Mouse (Mus musculus) neural tube, embryonic 14.5 days (tissue): ENCODE results near the gene Trappc4. TPM values are rescaled to one million over a fixed set of nuclear protein-coding genes. Genes with fewer than 3 reads are reported as not detected.
"Not testable (repeated sequence)": the region's sequence is repeated elsewhere in the genome, so short reads cannot be mapped to it uniquely, and the experiment has no call there.

ENCODE experiments used
- ATAC-seq: fragments of 200-750 bp; cut with Nextera tagmentation; 2 replicates; pipeline ENCODE4 v1.8.0; 2017; ENCODE audit warnings: low read depth, mild to moderate bottlenecking, moderate TSS enrichment, moderate library complexity
- H3K27ac ChIP-seq: fragments of 300-500 bp; sonication (generic); 2 replicates; pipeline ENCODE4 v1.5.1; 2014; ENCODE audit warnings: low read depth, mild to moderate bottlenecking, control low read depth, low read length, moderate library complexity, mixed read lengths
- H3K27me3 ChIP-seq: fragments of 300-500 bp; sonication (generic); 2 replicates; pipeline ENCODE4 v1.6.1; 2014; ENCODE audit warnings: low read length; ENCODE audit not compliant: control insufficient read depth, insufficient read depth
- H3K36me3 ChIP-seq: fragments of 300-500 bp; sonication (generic); 2 replicates; pipeline ENCODE4 v1.6.1; 2014; ENCODE audit warnings: low read length, mixed read lengths; ENCODE audit not compliant: control insufficient read depth, insufficient read depth
- H3K4me1 ChIP-seq: fragments of 300-500 bp; sonication (generic); 2 replicates; pipeline ENCODE4 v1.6.1; 2014; ENCODE audit warnings: low read length; ENCODE audit not compliant: control insufficient read depth, insufficient read depth
- H3K4me2 ChIP-seq: fragments of 300-500 bp; sonication (generic); 2 replicates; pipeline ENCODE4 v1.6.1; 2014; ENCODE audit warnings: mild to moderate bottlenecking, low read depth, low read length, control low read depth
- H3K4me3 ChIP-seq: fragments of 300-500 bp; sonication (generic); 2 replicates; pipeline ENCODE4 v1.5.1; 2014; ENCODE audit warnings: low read depth, low read length, control low read depth, mixed read lengths
- H3K9ac ChIP-seq: fragments of 300-500 bp; sonication (generic); replicated peaks from 2 replicates; pipeline ENCODE4 v1.6.1; 2014; ENCODE audit warnings: low read depth, mild to moderate bottlenecking, control low read depth, low read length, mixed read lengths
- H3K9me3 ChIP-seq: fragments of 300-500 bp; sonication (generic); 2 replicates; pipeline ENCODE4 v1.6.1; 2016; ENCODE audit warnings: low read length; ENCODE audit not compliant: control insufficient read depth
- WGBS: fragments of 180-500 bp; shearing (Covaris S2); extraction: QIAGEN DNeasy Blood & Tissue Kit; methylation state at CpG from one replicate; pipeline ENCODE4 v1.1.7; 2014; 5-methylcytosine and 5-hydroxymethylcytosine counted together
- polyA plus RNA-seq: library from polyadenylated mRNA; unstranded; fragments of >200 nt; fragmentation: Nextera tagmentation; extraction: Ambion mirVana; gene quantifications from 2 replicates; pipeline ENCODE4 v1.2.1, GENCODE M21; 2014

Trappc4 gene
- polyA plus RNA-seq, 1 experiment from 2014 or later: 305 TPM

GRCm38 (mm10) chr9:44423576-44423975 lies 16.2 kb upstream of the Trappc4 start:
- H3K27me3 ChIP-seq: no peaks in the 10 kb centered on the region
- no peaks in the 10 kb centered on the region for H3K36me3 ChIP-seq
- ATAC-seq: no peak
- WGBS: 93% methylated on average over 4 of the region's 4 CpGs
- H3K4me1 ChIP-seq: no peaks in the 10 kb centered on the region
- no peak overlapping the region for H3K27ac ChIP-seq
- no peak overlapping the region for H3K4me3 ChIP-seq
- no peaks in the 10 kb centered on the region for H3K9me3 ChIP-seq
- no peak overlapping the region for H3K4me2 ChIP-seq
- no peak overlapping the region for H3K9ac ChIP-seq

GRCm38 (mm10) chr9:44420280-44420898 lies 13.0 kb upstream of the Trappc4 start:
- Histone ChIP-seq H3K27me3 (no peaks in the 10 kb centered on the region), H3K9me3 (no peaks in the 10 kb centered on the region), H3K9ac (no peak overlapping the region), H3K36me3 (0 out of 2 replicates have a peak, but pooled peaks cover 3% of the 10 kb centered on the region), H3K27ac (no peak overlapping the region), H3K4me1 (0 out of 2 replicates have a peak, but pooled peaks cover 5% of the 10 kb centered on the region), H3K4me2 (no peak overlapping the region), H3K4me3 (no peak overlapping the region)
- WGBS: 81% methylated on average over 5 of the region's 5 CpGs
- no peak for ATAC-seq

GRCm38 (mm10) chr9:44419730-44420129 lies 12.3 kb upstream of the Trappc4 start:
- 94% methylated on average over 9 of the region's 9 CpGs for WGBS
- not testable (repeated sequence) for H3K4me3 ChIP-seq, ATAC-seq, H3K4me2 ChIP-seq, H3K4me1 ChIP-seq, H3K27ac ChIP-seq, H3K36me3 ChIP-seq, H3K9me3 ChIP-seq, H3K9ac ChIP-seq, H3K27me3 ChIP-seq

GRCm38 (mm10) chr9:44418519-44419385 lies 11.4 kb upstream of the Trappc4 start, which contains the start of gene Ccdc84:
Ccdc84 (minus strand) TSS chr9:44418569.
- WGBS: 78% methylated on average over 14 of the region's 14 CpGs
- Histone ChIP-seq H3K9me3 (no peaks in the 10 kb centered on the region), H3K27me3 (no peaks in the 10 kb centered on the region), H3K4me1 (0 out of 2 replicates have a peak, but pooled peaks cover 5% of the 10 kb centered on the region), H3K27ac (peak within 1 kb of the TSS; percentile 65), H3K9ac (peak within 1 kb of the TSS; percentile 78), H3K4me3 (peak within 1 kb of the TSS; percentile 74), H3K36me3 (peaks cover 3% of the 10 kb centered on the region; the same call in 1 of the 2 replicates), H3K4me2 (peak within 1 kb of the TSS; percentile 84)
- ATAC-seq: 0 out of 2 replicates have a peak, but pooled peaks have one; percentile 2

GRCm38 (mm10) chr9:44417892-44418363 lies 10.5 kb upstream of the Trappc4 start:
- 0 out of 2 replicates have a peak, but pooled peaks cover 5% of the 10 kb centered on the region for H3K4me1 ChIP-seq
- peak overlapping the region; percentile 74 for H3K4me3 ChIP-seq
- H3K36me3 ChIP-seq: peaks cover 6% of the 10 kb centered on the region
- H3K27ac ChIP-seq: peak overlapping the region; percentile 65
- peak overlapping the region; percentile 78 for H3K9ac ChIP-seq
- H3K27me3 ChIP-seq: no peaks in the 10 kb centered on the region
- peak; percentile 90 for ATAC-seq
- H3K9me3 ChIP-seq: no peaks in the 10 kb centered on the region
- WGBS: under 1% methylated on average over 38 of the region's 38 CpGs
- H3K4me2 ChIP-seq: peak overlapping the region; percentile 84

- H3K27ac ChIP-seq: peak overlapping the region; percentile 39; the same call in 1 of the 2 replicates
- no peaks in the 10 kb centered on the region for H3K9me3 ChIP-seq
- H3K4me2 ChIP-seq: peak overlapping the region; percentile 84
- 0 out of 2 replicates have a peak, but pooled peaks cover 5% of the 10 kb centered on the region for H3K4me1 ChIP-seq
- H3K27me3 ChIP-seq: no peaks in the 10 kb centered on the region
- peak overlapping the region; percentile 74 for H3K4me3 ChIP-seq
- ATAC-seq: peak; percentile 75
- peaks cover 12% of the 10 kb centered on the region for H3K36me3 ChIP-seq
- WGBS: 8% methylated on average over 26 of the region's 26 CpGs
- peak overlapping the region; percentile 78 for H3K9ac ChIP-seq
Measured at GRCm38 (mm10) chr9:44417156-44417891, 9.9 kb upstream of the Trappc4 start.

GRCm38 (mm10) chr9:44412781-44413180 lies 5.4 kb upstream of the Trappc4 start:
- no peaks in the 10 kb centered on the region for H3K9me3 ChIP-seq
- 91% methylated on average over 2 of the region's 2 CpGs for WGBS
- ATAC-seq: no peak
- peaks cover 41% of the 10 kb centered on the region for H3K36me3 ChIP-seq
- H3K27me3 ChIP-seq: no peaks in the 10 kb centered on the region
- H3K9ac ChIP-seq: no peak overlapping the region
- no peak overlapping the region for H3K4me2 ChIP-seq
- no peak overlapping the region for H3K4me3 ChIP-seq
- peaks cover 11% of the 10 kb centered on the region; the same call in 1 of the 2 replicates for H3K4me1 ChIP-seq
- no peak overlapping the region for H3K27ac ChIP-seq

- Histone ChIP-seq H3K4me2 (no peak overlapping the region), H3K9ac (no peak overlapping the region), H3K4me1 (peaks cover 9% of the 10 kb centered on the region; the same call in 1 of the 2 replicates), H3K9me3 (no peaks in the 10 kb centered on the region), H3K27ac (no peak overlapping the region), H3K27me3 (no peaks in the 10 kb centered on the region), H3K4me3 (no peak overlapping the region), H3K36me3 (peaks cover 41% of the 10 kb centered on the region)
- 91% methylated on average over 4 of the region's 4 CpGs for WGBS
- ATAC-seq: no peak
Measured at GRCm38 (mm10) chr9:44412306-44412705, 4.9 kb upstream of the Trappc4 start.
